Mouse (Mus musculus) ES-Bruce4 (cell line): ENCODE data around the gene Glo1.

ENCODE experiments used
- CTCF ChIP-seq: IDR thresholded peaks from one replicate; pipeline ENCODE4 v1.8.1; 2011; ENCODE audit warnings: low read depth, low read length
- POLR2A ChIP-seq: IDR thresholded peaks from one replicate; pipeline ENCODE4 v1.8.1; 2011; ENCODE audit warnings: low read length; ENCODE audit not compliant: insufficient read depth

DNA sequence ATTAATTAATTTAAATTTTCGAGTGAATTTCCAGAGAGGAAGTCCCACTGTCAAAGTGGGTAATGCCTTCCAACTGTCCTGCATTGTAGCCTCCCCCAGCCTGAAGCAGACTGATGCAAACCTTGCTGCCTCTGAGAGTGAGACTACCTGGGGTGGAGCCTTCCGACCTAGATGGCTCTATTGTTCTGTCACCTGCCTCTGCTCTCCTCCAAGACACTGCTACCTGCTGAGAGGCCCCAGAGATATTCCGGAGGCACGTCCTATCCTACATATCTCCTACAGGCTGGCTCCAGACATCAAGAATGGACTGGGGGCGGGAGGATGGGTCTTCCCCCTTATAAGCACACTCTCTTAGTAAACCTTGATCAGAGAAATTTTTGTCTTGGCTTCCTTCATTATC is 28.4 kb downstream of the Glo1 start:
- TF ChIP-seq CTCF (no peak), POLR2A (no peak)
